Mouse (Mus musculus) neural tube, embryonic 10.5 days (tissue): ENCODE measurements around the gene Efcab11.
A peak's percentile ranks its signal among the peaks of the same experiment; 100 is the strongest.

ENCODE experiments used
- DNase-seq: peaks from one replicate; pipeline ENCODE4 v3.0.0-alpha.2; 2017; ENCODE audit warnings: low spot score; ENCODE audit errors: extremely low spot score

Efcab11 gene

GRCm38 (mm10) chr12:99756914-99757687, 127.1 kb downstream of the Efcab11 start:
- no peak for DNase-seq

- DNase-seq, result no peak
These were observed 128.0 kb downstream of the Efcab11 start for GRCm38 (mm10) chr12:99756213-99756612.

- DNase-seq, result no peak
These were observed 131.3 kb downstream of the Efcab11 start for GRCm38 (mm10) chr12:99752986-99753385.

- no peak for DNase-seq
These were observed 134.8 kb downstream of the Efcab11 start for GRCm38 (mm10) chr12:99749391-99749790.

GRCm38 (mm10) chr12:99741631-99742030, 142.6 kb downstream of the Efcab11 start:
- no peak for DNase-seq

GRCm38 (mm10) chr12:99739211-99739610, 145.0 kb downstream of the Efcab11 start:
- DNase-seq, result no peak

GRCm38 (mm10) chr12:99738256-99738655, 146.0 kb downstream of the Efcab11 start:
- DNase-seq, result no peak

GRCm38 (mm10) chr12:99736971-99737370, 147.3 kb downstream of the Efcab11 start:
- no peak for DNase-seq

GRCm38 (mm10) chr12:99735172-99735571, 149.1 kb downstream of the Efcab11 start:
- no peak for DNase-seq

- no peak for DNase-seq
These were observed 160.0 kb downstream of the Efcab11 start for GRCm38 (mm10) chr12:99724206-99724605.

GRCm38 (mm10) chr12:99723791-99724190, 160.4 kb downstream of the Efcab11 start:
- DNase-seq, result no peak

- no peak for DNase-seq
These were observed 162.9 kb downstream of the Efcab11 start for GRCm38 (mm10) chr12:99721318-99721717.

GRCm38 (mm10) chr12:99719777-99720176, 164.5 kb downstream of the Efcab11 start:
- no peak for DNase-seq

- DNase-seq, result no peak
These were observed 166.1 kb downstream of the Efcab11 start for GRCm38 (mm10) chr12:99718161-99718560.

GRCm38 (mm10) chr12:99716038-99716610, 168.1 kb downstream of the Efcab11 start:
- peak; percentile 33 for DNase-seq

- DNase-seq, result peak; percentile 44
These were observed 168.9 kb downstream of the Efcab11 start for GRCm38 (mm10) chr12:99715129-99716037.

GRCm38 (mm10) chr12:99712214-99712613, 172.0 kb downstream of the Efcab11 start:
- no peak for DNase-seq

GRCm38 (mm10) chr12:99702248-99702647, 182.0 kb downstream of the Efcab11 start:
- DNase-seq, result no peak

- DNase-seq, result no peak
These were observed 183.9 kb downstream of the Efcab11 start for GRCm38 (mm10) chr12:99700380-99700779.

- DNase-seq, result no peak
These were observed 184.7 kb downstream of the Efcab11 start for GRCm38 (mm10) chr12:99699379-99700023.

- no peak for DNase-seq
These were observed 190.2 kb downstream of the Efcab11 start for GRCm38 (mm10) chr12:99694066-99694465.
